In the genomic region with DNA sequence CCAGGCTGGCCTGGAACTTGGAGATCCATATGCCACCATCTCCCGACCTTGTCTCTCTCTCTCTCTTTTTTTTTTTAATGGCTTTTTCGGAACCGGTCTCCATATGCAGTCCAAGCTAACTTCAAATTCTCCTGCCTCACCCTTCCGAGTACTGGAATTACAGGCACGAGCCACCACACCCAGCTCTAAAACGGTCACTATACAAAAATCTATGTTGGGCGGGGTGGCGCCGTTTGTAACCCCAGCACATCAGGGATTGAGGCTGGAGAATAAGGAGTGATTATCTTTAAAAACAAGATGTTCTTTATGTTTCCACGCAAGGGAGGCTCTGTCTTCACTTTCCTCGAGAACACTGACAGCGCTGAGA, we compare ENCODE assay signal across 8 mouse cellular contexts. TPM values are rescaled to one million over a fixed set of nuclear protein-coding genes. Genes with fewer than 3 reads are reported as not detected.
DNase-seq lines count a peak whose midpoint lies in the region; ATAC-seq and TF ChIP-seq lines count a peak whose summit lies in the region.

No protein-coding gene starts in this region.

- no peak for DNase-seq in kidney, postnatal 0 days (ENCODE audit: low spot score)
- DNase-seq in kidney, adult 8-10 months: no peak
- no peak for DNase-seq in intestine, embryonic 14.5 days (ENCODE audit: low spot score)
- DNase-seq in midbrain, postnatal 0 days (ENCODE audit: low spot score): no peak
- no peak for DNase-seq in yolk sac, embryonic 10.5 days (ENCODE audit: low spot score)
- no peak for DNase-seq in ovary, postnatal 14 days (ENCODE audit: low spot score)

- no peak for ATAC-seq in kidney, postnatal 0 days (replicated peaks; ENCODE audit: low FRiP score, low read depth)
- ATAC-seq in embryonic facial prominence, embryonic 12.5 days (ENCODE audit: insufficient number of reproducible peaks, insufficient read depth, low FRiP score, low TSS enrichment): no peak
- ATAC-seq in intestine, embryonic 14.5 days (replicated peaks; ENCODE audit: low FRiP score, low TSS enrichment, low read depth): no peak
- no peak; the same call in 1 of the 2 replicates for ATAC-seq in midbrain, postnatal 0 days (ENCODE audit: low FRiP score)
- ATAC-seq in CD4-positive, CD25-positive, alpha-beta regulatory T cell, adult 4 months: no peak

- peak overlapping the region; percentile 74 for H3K9ac ChIP-seq in kidney, postnatal 0 days (ENCODE audit: low read depth, low read length)
- H3K9ac ChIP-seq in embryonic facial prominence, embryonic 12.5 days: peak overlapping the region; percentile 53
- H3K9ac ChIP-seq in intestine, embryonic 14.5 days (ENCODE audit: low read length): peak overlapping the region; percentile 67
- H3K9ac ChIP-seq in midbrain, postnatal 0 days (replicated peaks; ENCODE audit: low read length, poor library complexity, severe bottlenecking): peak overlapping the region; percentile 81; the same call in 1 of the 2 replicates

- H3K27me3 ChIP-seq in kidney, postnatal 0 days (ENCODE audit: insufficient read depth, low read length): no peaks in the 10 kb centered on the region
- no peaks in the 10 kb centered on the region for H3K27me3 ChIP-seq in embryonic facial prominence, embryonic 12.5 days
- no peaks in the 10 kb centered on the region for H3K27me3 ChIP-seq in intestine, embryonic 14.5 days (replicated peaks; ENCODE audit: control insufficient read depth, insufficient read depth, low read length)
- no peaks in the 10 kb centered on the region for H3K27me3 ChIP-seq in midbrain, postnatal 0 days (ENCODE audit: insufficient read depth, low read length)

- H3K4me1 ChIP-seq in kidney, postnatal 0 days (replicated peaks; ENCODE audit: insufficient read depth, low read length): peaks cover 11% of the 10 kb centered on the region; the same call in 1 of the 2 replicates
- peaks cover 17% of the 10 kb centered on the region; the same call in 1 of the 2 replicates for H3K4me1 ChIP-seq in embryonic facial prominence, embryonic 12.5 days
- peaks cover 15% of the 10 kb centered on the region for H3K4me1 ChIP-seq in intestine, embryonic 14.5 days (replicated peaks; ENCODE audit: control insufficient read depth, insufficient read depth, low read length)
- H3K4me1 ChIP-seq in midbrain, postnatal 0 days (ENCODE audit: insufficient read depth, low read length): peaks cover 2% of the 10 kb centered on the region; the same call in 1 of the 2 replicates

- TF ChIP-seq CTCF in kidney, postnatal 0 days (IDR thresholded peaks at IDR 0.05; ENCODE audit: low read depth): no peak
- TF ChIP-seq CTCF in midbrain, postnatal 0 days (IDR thresholded peaks at IDR 0.05): no peak

- peak overlapping the region; percentile 74 for H3K4me2 ChIP-seq in kidney, postnatal 0 days (ENCODE audit: low read length)
- peak overlapping the region; percentile 66 for H3K4me2 ChIP-seq in embryonic facial prominence, embryonic 12.5 days (replicated peaks)
- H3K4me2 ChIP-seq in intestine, embryonic 14.5 days (ENCODE audit: low read length): peak overlapping the region; percentile 59
- H3K4me2 ChIP-seq in midbrain, postnatal 0 days (ENCODE audit: low read depth, low read length, poor library complexity, severe bottlenecking): peak overlapping the region; percentile 62

- 3% methylated on average over 12 of the region's 12 CpGs for WGBS in kidney, postnatal 0 days
- WGBS in embryonic facial prominence, embryonic 12.5 days: 3% methylated on average over 12 of the region's 12 CpGs
- WGBS in intestine, embryonic 14.5 days: 6% methylated on average over 12 of the region's 12 CpGs
- 3% methylated on average over 12 of the region's 12 CpGs for WGBS in midbrain, postnatal 0 days

- peak overlapping the region; percentile 69 for H3K4me3 ChIP-seq in kidney, postnatal 0 days (replicated peaks; ENCODE audit: low read depth, low read length)
- H3K4me3 ChIP-seq in embryonic facial prominence, embryonic 12.5 days: peak overlapping the region; percentile 58
- H3K4me3 ChIP-seq in intestine, embryonic 14.5 days (ENCODE audit: low read depth, low read length): peak overlapping the region; percentile 83
- H3K4me3 ChIP-seq in midbrain, postnatal 0 days (ENCODE audit: low read depth, low read length): peak overlapping the region; percentile 80

- no peaks in the 10 kb centered on the region for H3K9me3 ChIP-seq in kidney, postnatal 0 days (replicated peaks; ENCODE audit: low read length)
- H3K9me3 ChIP-seq in embryonic facial prominence, embryonic 12.5 days: no peaks in the 10 kb centered on the region
- H3K9me3 ChIP-seq in intestine, embryonic 14.5 days (ENCODE audit: control insufficient read depth, low read length): no peaks in the 10 kb centered on the region
- H3K9me3 ChIP-seq in midbrain, postnatal 0 days (ENCODE audit: low read length): no peaks in the 10 kb centered on the region

- H3K36me3 ChIP-seq in kidney, postnatal 0 days (ENCODE audit: insufficient read depth, low read length): no peaks in the 10 kb centered on the region
- peaks cover 18% of the 10 kb centered on the region for H3K36me3 ChIP-seq in embryonic facial prominence, embryonic 12.5 days
- H3K36me3 ChIP-seq in intestine, embryonic 14.5 days (ENCODE audit: control insufficient read depth, insufficient read depth, low read length): peaks cover 21% of the 10 kb centered on the region
- peaks cover 4% of the 10 kb centered on the region; the same call in 1 of the 2 replicates for H3K36me3 ChIP-seq in midbrain, postnatal 0 days (ENCODE audit: insufficient read depth, low read length)

- H3K27ac ChIP-seq in kidney, postnatal 0 days: peak overlapping the region; percentile 85
- H3K27ac ChIP-seq in embryonic facial prominence, embryonic 12.5 days: peak overlapping the region; percentile 89
- peak overlapping the region; percentile 89; the same call in 1 of the 2 replicates for H3K27ac ChIP-seq in intestine, embryonic 14.5 days (ENCODE audit: low read depth)
- H3K27ac ChIP-seq in midbrain, postnatal 0 days (ENCODE audit: low read depth, low read length): peak overlapping the region; percentile 89

RNA-seq across cellular contexts. Expression of gene Nrm, which starts 0.3 kb away (rescaled TPM):
- 36.9 and 44.6 TPM in 2 replicates for polyA plus RNA-seq in kidney, postnatal 0 days (2015; fragmentation: Nextera tagmentation; extraction: Ambion mirVana)
- 39.9 and 43.9 TPM in 2 replicates for polyA plus RNA-seq in embryonic facial prominence, embryonic 12.5 days (2016; fragmentation: Nextera tagmentation; extraction: Ambion mirVana)
- 62.6 and 69.3 TPM in 2 replicates for polyA plus RNA-seq in intestine, embryonic 14.5 days (2014; fragmentation: Nextera tagmentation; extraction: Ambion mirVana)
- total RNA-seq in midbrain, postnatal 0 days (2014; rRNA removed): 7.6 and 12.1 TPM in 2 replicates
- 11.0 and 11.8 TPM in 2 replicates for polyA plus RNA-seq in midbrain, postnatal 0 days (2015; fragmentation: Nextera tagmentation; extraction: Ambion mirVana)
- 10 to 100 TPM; 35.5 to 43.5 TPM for polyA plus RNA-seq in CD4-positive, CD25-positive, alpha-beta regulatory T cell, adult 4 months (2017; shearing (Covaris generic))

RNA-seq across cellular contexts. Expression of gene Ppp1r18, which starts 4.6 kb away (rescaled TPM):
- polyA plus RNA-seq in kidney, postnatal 0 days (2015; fragmentation: Nextera tagmentation; extraction: Ambion mirVana): 16.2 and 17.2 TPM in 2 replicates
- 26.1 and 28.9 TPM in 2 replicates for polyA plus RNA-seq in embryonic facial prominence, embryonic 12.5 days (2016; fragmentation: Nextera tagmentation; extraction: Ambion mirVana)
- 21.2 and 23.2 TPM in 2 replicates for polyA plus RNA-seq in intestine, embryonic 14.5 days (2014; fragmentation: Nextera tagmentation; extraction: Ambion mirVana)
- total RNA-seq in midbrain, postnatal 0 days (2014; rRNA removed): 16.2 and 33.0 TPM in 2 replicates
- 14.1 and 14.4 TPM in 2 replicates for polyA plus RNA-seq in midbrain, postnatal 0 days (2015; fragmentation: Nextera tagmentation; extraction: Ambion mirVana)
- 100 to 1,000 TPM; 222 to 223 TPM for polyA plus RNA-seq in CD4-positive, CD25-positive, alpha-beta regulatory T cell, adult 4 months (2017; shearing (Covaris generic))

RNA-seq across cellular contexts. Expression of gene Dhx16, which starts 18.8 kb away (rescaled TPM):
- 29.2 and 33.3 TPM in 2 replicates for polyA plus RNA-seq in kidney, postnatal 0 days (2015; fragmentation: Nextera tagmentation; extraction: Ambion mirVana)
- 47.8 and 52.8 TPM in 2 replicates for polyA plus RNA-seq in embryonic facial prominence, embryonic 12.5 days (2016; fragmentation: Nextera tagmentation; extraction: Ambion mirVana)
- polyA plus RNA-seq in intestine, embryonic 14.5 days (2014; fragmentation: Nextera tagmentation; extraction: Ambion mirVana): 37.2 and 46.1 TPM in 2 replicates
- total RNA-seq in midbrain, postnatal 0 days (2014; rRNA removed): 26.7 and 27.7 TPM in 2 replicates
- 23.6 and 25.1 TPM in 2 replicates for polyA plus RNA-seq in midbrain, postnatal 0 days (2015; fragmentation: Nextera tagmentation; extraction: Ambion mirVana)
- 10 to 100 TPM; 13.4 to 39.3 TPM for polyA plus RNA-seq in CD4-positive, CD25-positive, alpha-beta regulatory T cell, adult 4 months (2017; shearing (Covaris generic))

RNA-seq across cellular contexts. Expression of gene Mdc1, which starts 19.5 kb away (rescaled TPM):
- 5.4 and 5.6 TPM in 2 replicates for polyA plus RNA-seq in kidney, postnatal 0 days (2015; fragmentation: Nextera tagmentation; extraction: Ambion mirVana)
- 15.1 and 21.3 TPM in 2 replicates for polyA plus RNA-seq in embryonic facial prominence, embryonic 12.5 days (2016; fragmentation: Nextera tagmentation; extraction: Ambion mirVana)
- 16.6 and 17.8 TPM in 2 replicates for polyA plus RNA-seq in intestine, embryonic 14.5 days (2014; fragmentation: Nextera tagmentation; extraction: Ambion mirVana)
- total RNA-seq in midbrain, postnatal 0 days (2014; rRNA removed): 22.4 and 22.6 TPM in 2 replicates
- 3.7 and 4.7 TPM in 2 replicates for polyA plus RNA-seq in midbrain, postnatal 0 days (2015; fragmentation: Nextera tagmentation; extraction: Ambion mirVana)
- polyA plus RNA-seq in CD4-positive, CD25-positive, alpha-beta regulatory T cell, adult 4 months (2017; shearing (Covaris generic)): 10 to 100 TPM; 10.9 to 13.2 TPM

RNA-seq across cellular contexts. Expression of gene Tubb5, which starts 22.7 kb away (rescaled TPM):
- polyA plus RNA-seq in kidney, postnatal 0 days (2015; fragmentation: Nextera tagmentation; extraction: Ambion mirVana): 503 and 575 TPM in 2 replicates
- polyA plus RNA-seq in embryonic facial prominence, embryonic 12.5 days (2016; fragmentation: Nextera tagmentation; extraction: Ambion mirVana): 1,266 and 1,271 TPM in 2 replicates
- 923 and 1,006 TPM in 2 replicates for polyA plus RNA-seq in intestine, embryonic 14.5 days (2014; fragmentation: Nextera tagmentation; extraction: Ambion mirVana)
- total RNA-seq in midbrain, postnatal 0 days (2014; rRNA removed): 3,416 and 3,526 TPM in 2 replicates
- polyA plus RNA-seq in midbrain, postnatal 0 days (2015; fragmentation: Nextera tagmentation; extraction: Ambion mirVana): 1,872 and 1,886 TPM in 2 replicates
- 100 to 1,000 TPM; 564 to 602 TPM for polyA plus RNA-seq in CD4-positive, CD25-positive, alpha-beta regulatory T cell, adult 4 months (2017; shearing (Covaris generic))
